Mouse (Mus musculus): Measurements from ENCODE around the gene Efcab12. TPM values are rescaled to one million over a fixed set of nuclear protein-coding genes. Genes with fewer than 3 reads are reported as not detected.
"Not testable (repeated sequence)": the region's sequence is repeated elsewhere in the genome, so short reads cannot be mapped to it uniquely, and the experiment has no call there.

The Efcab12 gene
- polyA plus RNA-seq (2012; ENCODE audit: insufficient read depth, insufficient read length, missing spikeins), result 0.46 TPM in 1 of 2 replicates, not detected in the other

GRCm38 (mm10) chr6:115838161-115838597, at the start of gene Efcab12:
Efcab12 (minus strand) TSS chr6:115838412.
- H3K4me1 ChIP-seq (ENCODE audit: control insufficient read depth, insufficient read depth, insufficient read length, low read length), result no peaks in the 10 kb centered on the region
- H3K27ac ChIP-seq (replicated peaks; ENCODE audit: low read depth, low read length), result no peak within 1 kb of the TSS
- H3K4me3 ChIP-seq (ENCODE audit: insufficient read depth, low read depth, low read length), result peak within 1 kb of the TSS; percentile 59

- peaks cover 12% of the 10 kb centered on the region for H3K4me1 ChIP-seq (ENCODE audit: control insufficient read depth, insufficient read depth, insufficient read length, low read length)
Observed at GRCm38 (mm10) chr6:115886894-115887293, 48.7 kb upstream of the Efcab12 start.

GRCm38 (mm10) chr6:115884018-115884417, 45.8 kb upstream of the Efcab12 start:
- no peak overlapping the region; the same call in 1 of the 2 replicates for H3K27ac ChIP-seq (replicated peaks; ENCODE audit: low read depth, low read length)
- peaks cover 22% of the 10 kb centered on the region for H3K4me1 ChIP-seq (ENCODE audit: control insufficient read depth, insufficient read depth, insufficient read length, low read length)
- H3K4me3 ChIP-seq (ENCODE audit: insufficient read depth, low read depth, low read length), result no peak overlapping the region

More at GRCm38 (mm10) chr6:115886894-115887293, 48.7 kb upstream of the Efcab12 start:
- Histone ChIP-seq H3K4me3 (ENCODE audit: insufficient read depth, low read depth, low read length) (no peak overlapping the region), H3K27ac (replicated peaks; ENCODE audit: low read depth, low read length) (no peak overlapping the region)

- Histone ChIP-seq H3K4me1 (ENCODE audit: control insufficient read depth, insufficient read depth, insufficient read length, low read length) (peaks cover 25% of the 10 kb centered on the region), H3K27ac (replicated peaks; ENCODE audit: low read depth, low read length) (peak overlapping the region; percentile 53), H3K4me3 (ENCODE audit: insufficient read depth, low read depth, low read length) (no peak overlapping the region)
Observed at GRCm38 (mm10) chr6:115880751-115881150, 42.5 kb upstream of the Efcab12 start.

GRCm38 (mm10) chr6:115879736-115880135, 41.5 kb upstream of the Efcab12 start:
- Histone ChIP-seq H3K27ac (replicated peaks; ENCODE audit: low read depth, low read length) (peak overlapping the region; percentile 12; the same call in 1 of the 2 replicates), H3K4me3 (ENCODE audit: insufficient read depth, low read depth, low read length) (no peak overlapping the region), H3K4me1 (ENCODE audit: control insufficient read depth, insufficient read depth, insufficient read length, low read length) (peaks cover 25% of the 10 kb centered on the region)

GRCm38 (mm10) chr6:115878694-115879093, 40.5 kb upstream of the Efcab12 start:
- H3K4me3 ChIP-seq (ENCODE audit: insufficient read depth, low read depth, low read length), result no peak overlapping the region
- 0 out of 2 replicates have a peak overlapping the region, but pooled peaks have one; percentile 12 for H3K27ac ChIP-seq (replicated peaks; ENCODE audit: low read depth, low read length)
- H3K4me1 ChIP-seq (ENCODE audit: control insufficient read depth, insufficient read depth, insufficient read length, low read length), result peaks cover 17% of the 10 kb centered on the region

GRCm38 (mm10) chr6:115877239-115877638, 39.0 kb upstream of the Efcab12 start:
- no peak overlapping the region for H3K27ac ChIP-seq (replicated peaks; ENCODE audit: low read depth, low read length)
- H3K4me1 ChIP-seq (ENCODE audit: control insufficient read depth, insufficient read depth, insufficient read length, low read length), result peaks cover 15% of the 10 kb centered on the region
- no peak overlapping the region for H3K4me3 ChIP-seq (ENCODE audit: insufficient read depth, low read depth, low read length)

- H3K27ac ChIP-seq (replicated peaks; ENCODE audit: low read depth, low read length); H3K4me1 ChIP-seq (ENCODE audit: control insufficient read depth, insufficient read depth, insufficient read length, low read length); H3K4me3 ChIP-seq (ENCODE audit: insufficient read depth, low read depth, low read length): not testable (repeated sequence)
Observed at GRCm38 (mm10) chr6:115871318-115871717, 33.1 kb upstream of the Efcab12 start.

GRCm38 (mm10) chr6:115867157-115867556, 28.9 kb upstream of the Efcab12 start:
- not testable (repeated sequence) for H3K4me1 ChIP-seq (ENCODE audit: control insufficient read depth, insufficient read depth, insufficient read length, low read length); H3K27ac ChIP-seq (replicated peaks; ENCODE audit: low read depth, low read length); H3K4me3 ChIP-seq (ENCODE audit: insufficient read depth, low read depth, low read length)

GRCm38 (mm10) chr6:115865246-115865645, 27.0 kb upstream of the Efcab12 start:
- no peaks in the 10 kb centered on the region for H3K4me1 ChIP-seq (ENCODE audit: control insufficient read depth, insufficient read depth, insufficient read length, low read length)
- H3K4me3 ChIP-seq (ENCODE audit: insufficient read depth, low read depth, low read length), result no peak overlapping the region
- H3K27ac ChIP-seq (replicated peaks; ENCODE audit: low read depth, low read length), result no peak overlapping the region

GRCm38 (mm10) chr6:115863340-115863841, 25.2 kb upstream of the Efcab12 start:
- Histone ChIP-seq H3K27ac (replicated peaks; ENCODE audit: low read depth, low read length) (no peak overlapping the region), H3K4me3 (ENCODE audit: insufficient read depth, low read depth, low read length) (no peak overlapping the region)

GRCm38 (mm10) chr6:115860027-115860556, 21.9 kb upstream of the Efcab12 start:
- no peak overlapping the region for H3K4me3 ChIP-seq (ENCODE audit: insufficient read depth, low read depth, low read length)

More at GRCm38 (mm10) chr6:115863340-115863841, 25.2 kb upstream of the Efcab12 start:
- no peaks in the 10 kb centered on the region for H3K4me1 ChIP-seq (ENCODE audit: control insufficient read depth, insufficient read depth, insufficient read length, low read length)

GRCm38 (mm10) chr6:115859258-115859657, 21.0 kb upstream of the Efcab12 start:
- H3K27ac ChIP-seq (replicated peaks; ENCODE audit: low read depth, low read length), result no peak overlapping the region
- no peak overlapping the region for H3K4me3 ChIP-seq (ENCODE audit: insufficient read depth, low read depth, low read length)
- no peaks in the 10 kb centered on the region for H3K4me1 ChIP-seq (ENCODE audit: control insufficient read depth, insufficient read depth, insufficient read length, low read length)

More at GRCm38 (mm10) chr6:115860027-115860556, 21.9 kb upstream of the Efcab12 start:
- Histone ChIP-seq H3K27ac (replicated peaks; ENCODE audit: low read depth, low read length) (no peak overlapping the region), H3K4me1 (ENCODE audit: control insufficient read depth, insufficient read depth, insufficient read length, low read length) (no peaks in the 10 kb centered on the region)

GRCm38 (mm10) chr6:115856361-115856745, 18.1 kb upstream of the Efcab12 start:
- H3K27ac ChIP-seq (replicated peaks; ENCODE audit: low read depth, low read length), result no peak overlapping the region
- no peak overlapping the region for H3K4me3 ChIP-seq (ENCODE audit: insufficient read depth, low read depth, low read length)
- H3K4me1 ChIP-seq (ENCODE audit: control insufficient read depth, insufficient read depth, insufficient read length, low read length), result no peaks in the 10 kb centered on the region

- no peak overlapping the region for H3K4me3 ChIP-seq (ENCODE audit: insufficient read depth, low read depth, low read length)
- H3K27ac ChIP-seq (replicated peaks; ENCODE audit: low read depth, low read length), result no peak overlapping the region
- H3K4me1 ChIP-seq (ENCODE audit: control insufficient read depth, insufficient read depth, insufficient read length, low read length), result no peaks in the 10 kb centered on the region
Observed at GRCm38 (mm10) chr6:115855733-115856360, 17.6 kb upstream of the Efcab12 start.

- no peak overlapping the region for H3K27ac ChIP-seq (replicated peaks; ENCODE audit: low read depth, low read length)
- no peak overlapping the region for H3K4me3 ChIP-seq (ENCODE audit: insufficient read depth, low read depth, low read length)
- no peaks in the 10 kb centered on the region for H3K4me1 ChIP-seq (ENCODE audit: control insufficient read depth, insufficient read depth, insufficient read length, low read length)
Observed at GRCm38 (mm10) chr6:115854432-115854831, 16.2 kb upstream of the Efcab12 start.
